Mouse (Mus musculus): ENCODE measurements at regions not wholly inside any gene's neighbourhood (a gene's known extent, or its start where the extent isn't known, plus 50 kb on each side); places are given as distances from the start of the nearest gene placed in this dataset.
"Not testable (repeated sequence)": the region's sequence is repeated elsewhere in the genome, so short reads cannot be mapped to it uniquely, and the experiment has no call there.

- no peak for DNase-seq (ENCODE audit: low read depth, low spot score)
These were observed 176.4 kb downstream of the Nucb2 start for GRCm38 (mm10) chr7:116680523-116680922.

GRCm38 (mm10) chr7:116681268-116681667 is 177.1 kb downstream of the Nucb2 start:
- no peak for DNase-seq (ENCODE audit: low read depth, low spot score)

- no peak for DNase-seq (ENCODE audit: low read depth, low spot score)
These were observed 196.2 kb downstream of the Nucb2 start for GRCm38 (mm10) chr7:116700409-116700808.

GRCm38 (mm10) chr7:116701466-116702342 is 197.5 kb downstream of the Nucb2 start:
- peak; percentile 13 for DNase-seq (ENCODE audit: low read depth, low spot score)

GRCm38 (mm10) chr7:116702596-116702995 is 198.4 kb downstream of the Nucb2 start:
- no peak for DNase-seq (ENCODE audit: low read depth, low spot score)

- DNase-seq (ENCODE audit: low read depth, low spot score) = no peak
These were observed 207.4 kb downstream of the Nucb2 start for GRCm38 (mm10) chr7:116711541-116711940.

- DNase-seq (ENCODE audit: low read depth, low spot score) = no peak
These were observed 209.0 kb downstream of the Nucb2 start for GRCm38 (mm10) chr7:116713200-116713599.

- DNase-seq (ENCODE audit: low read depth, low spot score) = peak; percentile 71
These were observed 211.3 kb downstream of the Nucb2 start for GRCm38 (mm10) chr7:116715234-116716046.

GRCm38 (mm10) chr7:116728379-116728778 is 224.2 kb downstream of the Nucb2 start:
- DNase-seq (ENCODE audit: low read depth, low spot score) = no peak

GRCm38 (mm10) chr7:116729795-116730194 is 225.6 kb downstream of the Nucb2 start:
- DNase-seq (ENCODE audit: low read depth, low spot score) = no peak

- DNase-seq (ENCODE audit: low read depth, low spot score) = no peak
These were observed 231.5 kb downstream of the Nucb2 start for GRCm38 (mm10) chr7:116735676-116736075.

GRCm38 (mm10) chr7:116736333-116736732 is 232.2 kb downstream of the Nucb2 start:
- DNase-seq (ENCODE audit: low read depth, low spot score) = no peak

GRCm38 (mm10) chr7:116738009-116738408 is 233.8 kb downstream of the Nucb2 start:
- DNase-seq (ENCODE audit: low read depth, low spot score) = no peak

- DNase-seq (ENCODE audit: low read depth, low spot score) = no peak
These were observed 250.4 kb downstream of the Nucb2 start for GRCm38 (mm10) chr7:116754556-116754955.

- DNase-seq (ENCODE audit: low read depth, low spot score) = not testable (repeated sequence)
These were observed 288.0 kb downstream of the Nucb2 start for GRCm38 (mm10) chr7:116792181-116792580.

- no peak for DNase-seq (ENCODE audit: low read depth, low spot score)
These were observed 304.3 kb downstream of the Nucb2 start for GRCm38 (mm10) chr7:116808475-116808874.

GRCm38 (mm10) chr7:116816494-116816893 is 312.3 kb downstream of the Nucb2 start:
- DNase-seq (ENCODE audit: low read depth, low spot score) = no peak

- DNase-seq (ENCODE audit: low read depth, low spot score) = no peak
These were observed 313.8 kb downstream of the Nucb2 start for GRCm38 (mm10) chr7:116817991-116818390.

- no peak for DNase-seq (ENCODE audit: low read depth, low spot score)
These were observed 316.4 kb downstream of the Nucb2 start for GRCm38 (mm10) chr7:116820613-116821012.

GRCm38 (mm10) chr7:116842894-116843293 is 338.7 kb downstream of the Nucb2 start:
- no peak for DNase-seq (ENCODE audit: low read depth, low spot score)

GRCm38 (mm10) chr7:116847846-116848730 is 343.9 kb downstream of the Nucb2 start:
- no peak for DNase-seq (ENCODE audit: low read depth, low spot score)

Measured in CD4-positive helper T cell, adult 2 months (primary cell).